Mouse (Mus musculus) frontal cortex, postnatal 36 days (tissue): ENCODE data around the gene Tmtc3.
"Not testable (repeated sequence)": the region's sequence is repeated elsewhere in the genome, so short reads cannot be mapped to it uniquely, and the experiment has no call there.

Source experiments
- DNase-seq, 2 experiments: peaks; one replicate each; pipeline ENCODE4 v3.0.0; 2022; ENCODE audit warnings: low spot score in 2 of 2

Gene Tmtc3

DNA sequence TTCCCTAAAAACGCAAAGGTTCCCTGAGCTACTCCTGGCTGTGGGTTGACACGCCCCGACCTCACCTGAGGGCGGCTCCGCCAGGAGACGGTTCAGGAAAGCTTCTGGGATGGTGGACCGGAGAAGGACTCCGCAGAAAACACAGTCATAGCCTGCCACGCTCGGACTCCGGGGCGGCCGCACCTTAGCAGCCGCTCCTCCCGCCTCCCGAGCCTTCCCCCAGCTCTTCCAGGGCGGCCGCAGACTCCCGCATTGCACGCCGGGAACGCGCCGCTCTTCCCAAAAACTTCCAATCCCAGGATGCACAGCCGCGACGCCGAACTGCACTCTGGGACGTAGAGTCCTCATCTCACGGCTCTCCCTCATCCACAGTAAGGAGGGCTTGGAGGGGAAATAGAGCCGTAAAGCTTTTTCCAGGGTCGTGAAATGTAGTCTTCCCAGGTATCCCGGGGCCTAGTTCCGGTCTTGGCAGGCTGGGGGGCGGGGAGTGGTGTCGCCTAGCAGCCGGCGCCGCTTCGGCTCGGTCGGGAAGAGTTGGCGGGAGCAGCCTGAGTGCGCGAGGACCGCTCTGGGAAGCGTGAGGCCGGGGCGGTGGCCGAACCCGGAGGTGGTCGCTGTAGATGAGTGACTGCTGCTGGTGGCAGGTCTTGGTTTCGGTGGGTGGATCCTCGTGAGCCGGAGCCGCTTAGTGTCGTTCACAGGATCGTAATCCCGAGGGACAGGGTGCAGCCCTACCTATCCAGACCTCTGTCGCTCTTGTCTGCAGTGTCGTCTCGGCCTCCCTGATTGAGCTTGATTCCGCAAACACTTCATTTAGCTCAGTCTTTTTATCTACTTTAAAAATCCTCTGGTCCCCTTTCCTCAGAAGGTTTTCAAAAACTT is at the start of gene Tmtc3, which contains the start of gene Cep290:
Gene Tmtc3 (minus strand): TSS at position 254 of the 882 bp plus-strand sequence.
Gene Cep290 (plus strand): TSS at position 462 of the 882 bp plus-strand sequence.
- DNase-seq, result peak; percentile 97 to 98

DNA sequence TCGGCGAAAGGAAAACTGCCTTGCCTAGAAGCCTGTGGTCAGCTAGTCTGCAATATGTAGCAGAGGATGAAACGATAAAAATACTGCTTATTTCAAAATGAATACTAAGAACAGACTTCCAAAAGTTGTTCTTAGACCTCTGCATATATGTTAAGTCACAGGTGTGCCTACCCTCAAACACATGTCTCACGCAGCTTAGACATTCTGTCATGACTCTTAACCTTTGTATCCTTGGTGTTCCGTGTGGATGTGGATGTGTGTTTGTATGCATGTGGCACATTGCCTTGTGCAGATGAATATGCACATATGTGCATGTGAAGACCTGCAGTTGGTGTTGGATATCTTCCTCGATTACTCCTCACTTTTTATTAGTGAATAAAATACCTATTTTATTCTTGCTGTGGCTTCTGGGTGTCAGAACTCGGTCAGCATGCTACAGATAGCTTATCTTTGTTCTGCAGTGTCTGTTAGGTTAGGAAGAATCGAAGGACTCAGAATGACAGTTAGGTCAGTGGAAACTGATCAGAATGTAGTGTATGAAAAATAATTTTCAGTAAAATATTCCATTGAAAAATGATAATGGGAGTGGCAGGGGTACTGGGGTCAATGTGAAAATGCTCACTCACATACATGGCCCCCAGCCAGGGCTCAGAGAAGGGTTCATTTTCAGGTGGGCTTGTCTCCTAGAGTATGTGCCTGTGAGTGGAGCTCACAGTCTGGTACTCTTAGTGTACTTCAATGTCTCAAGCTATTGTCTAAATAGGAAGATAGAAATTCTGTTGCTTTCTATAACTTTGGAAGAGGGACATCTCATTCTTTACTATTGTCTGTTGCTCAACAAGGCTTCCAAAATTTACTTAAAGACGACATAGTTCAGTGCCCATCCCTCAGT is 37.6 kb upstream of the Tmtc3 start:
- no peak for DNase-seq

DNA sequence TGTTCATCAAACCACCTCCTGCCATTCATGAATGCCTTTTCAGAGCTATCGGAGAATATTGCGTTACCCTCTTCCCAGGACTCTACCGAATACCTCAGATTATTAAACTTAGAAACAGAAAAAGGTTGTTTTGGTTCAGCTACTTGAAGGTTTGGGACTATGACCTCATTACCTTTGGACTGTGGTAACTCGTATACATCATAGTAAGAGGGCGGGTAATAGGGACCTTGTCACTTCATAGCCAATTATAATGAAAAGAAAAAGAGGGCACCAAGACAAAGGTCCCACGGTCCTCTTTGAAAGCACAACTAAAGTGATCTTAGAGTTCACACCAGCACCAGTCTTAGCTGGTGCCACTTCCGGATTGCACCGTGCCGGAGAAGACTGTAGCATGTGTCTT is 35.2 kb upstream of the Tmtc3 start:
- DNase-seq, result no peak

DNA sequence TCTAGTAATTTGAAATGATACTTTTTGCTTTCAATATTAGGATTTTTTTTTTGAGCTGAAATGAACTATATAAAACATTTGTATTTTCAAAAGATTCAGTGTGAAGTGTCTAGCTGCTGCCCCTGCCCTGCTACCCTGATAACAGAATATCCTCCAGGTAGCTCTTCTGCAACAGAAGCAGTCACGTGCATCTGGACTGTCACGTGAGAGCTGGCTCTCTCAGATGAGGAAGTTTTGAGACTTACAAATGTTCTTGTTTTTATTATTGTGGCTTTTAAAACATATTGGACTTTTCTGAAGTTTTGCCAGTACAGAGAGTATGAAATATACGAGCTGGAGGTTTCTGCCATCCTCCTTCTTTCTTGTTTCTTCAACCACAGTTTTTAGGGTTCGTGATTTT is 34.5 kb upstream of the Tmtc3 start:
- DNase-seq, result no peak

DNA sequence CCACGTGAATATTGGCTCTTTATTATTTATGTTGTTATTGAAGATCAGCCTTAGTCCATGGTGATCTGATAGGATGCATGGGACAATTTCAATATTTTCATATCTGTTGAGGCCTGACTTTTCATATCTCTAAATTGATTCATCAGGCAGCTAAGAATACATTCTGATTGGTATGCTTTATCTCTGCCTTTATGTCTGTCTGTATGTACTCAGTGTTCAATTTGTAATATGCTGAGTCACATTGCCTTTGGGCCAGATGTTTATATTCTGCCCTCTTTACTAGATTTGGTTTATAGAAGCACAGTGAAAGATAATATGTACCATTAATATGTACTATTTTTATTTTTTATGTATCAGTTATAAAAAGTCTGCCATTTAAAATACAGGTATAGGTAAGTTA is 21.0 kb upstream of the Tmtc3 start:
- DNase-seq, result no peak

DNA sequence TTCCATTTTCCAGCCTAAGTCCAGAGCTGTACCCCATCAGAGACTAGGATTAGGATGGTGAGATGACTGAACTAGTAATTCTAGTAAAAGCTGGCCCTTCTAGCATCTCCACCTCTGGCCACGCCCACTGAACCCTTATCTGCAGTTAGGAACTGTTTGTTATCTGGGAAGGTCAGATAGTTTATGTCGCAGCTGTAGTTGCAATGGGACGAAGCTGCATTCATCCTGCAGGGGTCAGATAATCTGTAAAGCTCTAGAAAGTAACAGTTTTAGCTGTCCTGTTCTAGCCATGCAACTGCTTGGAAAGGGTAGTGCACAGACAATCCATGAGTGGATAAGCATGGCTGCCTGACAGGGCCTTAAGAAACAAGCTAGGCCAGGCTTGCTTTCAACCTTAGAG is 11.2 kb upstream of the Tmtc3 start:
- no peak for DNase-seq

DNA sequence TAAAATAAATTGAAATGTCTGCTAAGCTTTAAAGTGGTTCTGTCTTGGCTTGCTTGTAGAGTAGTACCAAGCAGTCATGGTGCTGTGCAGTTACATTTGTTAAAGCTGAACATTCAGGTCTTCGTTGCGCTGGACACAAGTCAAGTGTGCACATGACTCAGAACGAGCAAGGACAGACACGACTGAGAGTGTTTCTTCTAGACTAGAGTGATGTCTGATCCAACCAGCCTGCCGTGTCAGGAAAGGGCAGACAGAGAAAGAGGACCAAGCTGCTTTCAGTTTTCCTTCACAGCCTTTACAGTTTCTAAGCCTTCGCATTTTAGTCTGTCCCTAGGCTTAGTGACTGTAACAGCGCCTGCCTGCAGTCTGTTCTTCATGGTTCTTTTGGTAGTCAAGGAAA is 4.8 kb upstream of the Tmtc3 start:
- no peak for DNase-seq

DNA sequence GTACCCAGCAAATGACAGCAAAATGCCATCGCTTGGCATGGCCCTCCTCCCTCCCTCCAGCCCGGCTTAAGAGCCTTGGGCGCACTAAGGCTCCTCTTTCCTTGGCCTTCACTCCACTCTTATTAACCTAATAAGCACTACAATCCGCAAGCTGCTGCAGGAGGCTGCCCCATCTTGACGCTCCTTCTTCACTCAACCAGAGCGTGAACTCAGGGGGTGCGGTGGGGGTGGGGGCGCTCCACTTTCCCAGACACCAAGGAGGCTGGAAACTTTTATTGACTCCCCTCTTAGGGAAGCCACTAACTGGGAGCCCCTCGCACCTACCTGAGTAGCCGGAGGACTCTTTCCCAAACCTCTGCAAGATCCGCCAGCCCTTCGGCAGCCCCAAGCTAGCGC is 451 bp downstream of the Tmtc3 start:
- DNase-seq, result no peak

DNA sequence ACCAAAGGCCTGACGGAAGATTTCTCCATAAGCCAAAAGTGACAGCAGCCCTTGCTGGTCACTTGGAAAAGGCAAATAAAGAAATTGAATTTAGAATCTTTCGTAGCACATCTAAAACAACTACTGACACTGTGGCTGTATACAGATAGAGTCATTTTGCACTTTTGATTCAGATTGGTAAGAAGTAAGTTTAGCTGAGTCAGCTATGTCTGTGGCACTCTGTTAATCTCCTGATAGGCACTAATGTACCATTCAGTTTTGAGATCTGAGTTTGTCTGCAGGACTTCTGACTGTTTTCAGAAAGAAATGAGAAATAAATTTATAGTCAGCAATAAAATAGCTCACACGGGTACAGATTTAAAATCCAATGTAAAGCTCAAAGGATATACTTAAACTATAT is 7.6 kb downstream of the Tmtc3 start:
- DNase-seq, result no peak

DNA sequence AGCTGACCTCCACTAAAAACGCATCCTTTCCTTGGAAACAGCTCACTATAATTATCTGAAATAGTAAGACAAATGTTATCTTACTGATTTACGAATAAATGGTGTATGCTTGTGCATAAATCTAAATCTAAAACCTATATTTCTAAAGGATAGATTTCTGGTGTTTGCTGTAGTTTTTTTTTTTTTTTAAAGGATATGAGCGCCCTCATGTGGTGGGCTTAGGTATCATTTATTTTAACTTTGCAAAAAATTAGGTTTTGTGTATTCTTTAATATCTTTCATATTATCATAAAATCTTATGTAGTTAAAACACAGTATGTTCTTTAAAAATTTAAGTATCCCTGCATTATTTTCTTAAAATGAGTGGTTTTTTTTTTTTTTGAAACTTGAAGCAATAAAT is 12.1 kb downstream of the Tmtc3 start:
- no peak for DNase-seq

DNA sequence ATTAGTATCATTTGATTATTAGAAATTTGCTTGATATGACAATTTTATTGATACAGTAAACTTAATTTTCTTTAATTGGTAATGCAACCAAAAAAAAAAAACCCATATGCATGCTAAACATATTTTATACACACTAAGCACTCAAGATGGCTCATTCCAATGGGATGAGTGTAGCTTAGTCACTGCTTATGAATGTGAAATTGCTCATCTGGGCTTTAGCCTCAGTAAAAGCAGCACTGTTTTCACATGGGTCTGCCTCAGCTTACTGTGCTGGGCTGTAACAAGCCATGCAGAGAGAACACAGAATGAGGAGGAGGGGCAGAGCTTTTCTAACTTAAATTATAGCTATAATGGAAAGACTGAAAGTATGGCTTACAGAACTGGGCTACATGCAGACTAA is 26.6 kb downstream of the Tmtc3 start:
- no peak for DNase-seq

DNA sequence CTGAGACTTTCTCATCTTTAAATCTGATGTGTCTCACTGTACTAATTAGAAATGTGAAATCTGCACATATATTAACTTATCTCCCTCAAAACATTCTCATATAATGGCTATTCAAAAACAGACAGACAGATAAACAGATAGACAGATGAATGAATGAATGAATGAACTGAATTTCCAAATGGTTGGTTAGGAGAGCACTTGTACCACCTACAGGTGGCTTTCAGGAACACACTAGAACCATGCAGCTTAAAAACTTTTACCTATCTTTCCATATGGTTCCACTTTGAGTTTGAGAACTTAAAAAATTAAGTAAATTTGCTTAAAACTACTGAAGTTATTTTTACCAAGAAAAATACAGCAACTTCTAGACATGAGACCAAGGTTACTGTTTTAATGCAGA is 37.8 kb downstream of the Tmtc3 start:
- DNase-seq, result no peak

DNA sequence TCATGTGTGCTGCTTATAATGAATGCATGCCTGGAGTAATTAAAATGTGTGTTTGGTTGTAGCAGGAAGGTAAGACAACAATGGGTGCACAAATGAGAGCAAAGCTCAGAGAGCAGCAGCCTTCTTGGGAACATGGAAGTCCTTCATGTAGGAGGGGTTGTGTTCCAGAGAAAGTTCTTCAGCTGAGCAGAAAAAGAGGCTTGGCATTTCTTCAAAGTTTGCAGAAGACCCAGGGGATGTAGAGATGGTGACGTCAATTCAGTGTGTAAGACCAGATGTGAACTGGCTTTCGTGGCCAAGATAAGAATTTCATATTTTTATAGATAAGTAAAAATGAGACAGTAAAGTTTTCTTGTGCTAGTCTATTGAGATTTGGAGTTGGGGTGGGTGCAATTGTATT is 59.6 kb downstream of the Tmtc3 start:
- DNase-seq, result no peak

DNA sequence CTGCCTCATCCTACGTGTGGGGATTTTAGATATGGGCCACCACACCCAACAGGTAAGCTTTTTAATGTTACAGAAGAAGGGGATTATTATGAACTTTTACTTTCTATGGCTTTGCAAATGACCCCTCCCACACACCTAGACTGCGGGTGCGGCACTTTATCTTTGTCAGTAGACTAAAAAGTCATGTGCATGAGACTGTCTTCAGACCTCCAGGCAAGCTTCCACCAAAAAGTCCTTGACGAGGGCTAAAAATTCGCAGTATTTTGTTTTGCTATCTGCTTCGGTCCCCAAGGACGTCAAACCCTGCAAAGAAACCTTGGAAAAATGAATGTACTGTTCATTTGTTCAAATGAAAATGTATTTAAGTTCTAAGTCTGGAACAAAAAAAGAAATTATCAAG is 71.6 kb downstream of the Tmtc3 start:
- no peak for DNase-seq

DNA sequence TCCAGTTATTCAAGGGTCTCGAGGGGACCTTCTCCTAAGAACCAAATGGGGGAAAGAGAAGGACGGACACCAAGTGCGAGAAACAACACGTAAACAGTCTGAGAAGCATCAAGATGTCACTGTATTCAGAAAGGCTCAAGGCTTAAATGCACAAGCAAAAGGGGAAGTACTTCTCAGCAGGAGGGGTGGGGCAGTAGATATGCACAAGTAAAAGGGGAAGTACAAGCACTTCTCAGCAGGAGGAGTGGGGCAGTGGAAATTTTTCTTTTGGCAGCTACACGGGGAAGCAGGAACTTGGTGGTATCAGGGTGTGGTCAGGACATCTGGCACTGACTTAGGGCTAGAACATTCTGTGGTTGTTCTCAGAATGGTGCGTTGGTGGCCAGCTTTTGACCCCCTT is 84.8 kb downstream of the Tmtc3 start:
- not testable (repeated sequence) for DNase-seq
